Mouse (Mus musculus): ENCODE results near the gene Dbr1. TPM values are rescaled to one million over a fixed set of nuclear protein-coding genes. Genes with fewer than 3 reads are reported as not detected.

The Dbr1 gene
- total and polyA plus RNA-seq, 3 experiments: 51.6 to 53.7 TPM; not detected in 1

DNA sequence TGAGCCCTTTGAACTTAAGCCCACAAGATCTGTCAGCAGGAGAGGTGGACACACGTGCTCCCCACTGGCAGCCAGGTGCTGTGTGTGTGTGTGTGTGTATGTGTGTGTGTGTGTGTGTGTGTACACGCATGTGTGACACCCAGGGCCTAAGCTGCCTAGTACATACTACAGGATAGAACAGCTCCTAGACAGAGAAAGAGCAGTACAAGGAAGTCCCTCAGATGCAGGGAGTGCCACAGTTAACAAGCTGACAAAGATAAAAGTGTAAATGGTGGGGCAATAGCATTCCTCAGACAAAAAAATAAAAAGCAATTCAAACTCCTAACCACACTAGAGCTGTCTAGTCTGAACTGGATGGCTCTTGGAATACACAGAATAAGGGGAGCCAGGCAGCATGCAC is 23.5 kb upstream of the Dbr1 start:
- Histone ChIP-seq H3K27me3 (ENCODE audit: control insufficient read depth in 1 of 2, insufficient read depth in 2 of 2, low read length in 2 of 2) (no peaks in the 10 kb centered on the region), H3K79me2 (ENCODE audit: control insufficient read depth, insufficient read depth, low read length, poor library complexity) (peaks cover 36% of the 10 kb centered on the region), H3K9ac (ENCODE audit: control insufficient read depth, low read depth, low read length, poor library complexity, severe bottlenecking) (no peak overlapping the region), H3K36me3 (ENCODE audit: control insufficient read depth in 1 of 2, insufficient read depth in 2 of 2, low read length in 2 of 2) (peaks cover 0 to 48% of the 10 kb centered on the region in 2 experiments; a peak in 2 of 4 replicates), H3K4me1 (ENCODE audit: control insufficient read depth in 1 of 2, insufficient read depth in 2 of 2, low read length in 2 of 2) (peaks cover 34 to 35% of the 10 kb centered on the region in 2 experiments), H3K4me3 (ENCODE audit: control insufficient read depth in 1 of 2, insufficient read depth in 1 of 2, low read depth in 2 of 2, low read length in 2 of 2) (no peak overlapping the region), H3K27ac (ENCODE audit: control insufficient read depth, low read depth, low read length) (no peak overlapping the region; the same call in 1 of the 2 replicates), H3K9me3 (replicated peaks; ENCODE audit: insufficient read depth, low read length) (no peaks in the 10 kb centered on the region)
- peak; percentile 46 for DNase-seq (ENCODE audit: low read depth, low spot score)
- TF ChIP-seq MAFK (IDR thresholded peaks at IDR 0.05; ENCODE audit: borderline replicate concordance, low read depth, low read length): no peak
- no peak for TF ChIP-seq NRF1 (IDR thresholded peaks at IDR 0.05; ENCODE audit: insufficient read depth, low read depth, low read length, poor library complexity, severe bottlenecking)
- TF ChIP-seq CHD1 (IDR thresholded peaks at IDR 0.05; ENCODE audit: low read depth, low read length): no peak
- TF ChIP-seq POLR2AphosphoS5 (IDR thresholded peaks at IDR 0.05; ENCODE audit: borderline replicate concordance, low read depth, low read length): no peak
- TF ChIP-seq USF2 (IDR thresholded peaks at IDR 0.05; ENCODE audit: borderline replicate concordance in 1 of 2, insufficient read depth in 1 of 2, low read depth in 1 of 2, low read length in 2 of 2): no peak
- TF ChIP-seq MYB (IDR thresholded peaks at IDR 0.05; ENCODE audit: low read depth, low read length): no peak
- no peak for TF ChIP-seq MAZ (IDR thresholded peaks at IDR 0.05; ENCODE audit: low read depth, low read length)
- TF ChIP-seq POLR2AphosphoS2 (IDR thresholded peaks at IDR 0.05; ENCODE audit: low read length): no peak
- TF ChIP-seq CHD2 (IDR thresholded peaks at IDR 0.05; ENCODE audit: low read length): no peak

DNA sequence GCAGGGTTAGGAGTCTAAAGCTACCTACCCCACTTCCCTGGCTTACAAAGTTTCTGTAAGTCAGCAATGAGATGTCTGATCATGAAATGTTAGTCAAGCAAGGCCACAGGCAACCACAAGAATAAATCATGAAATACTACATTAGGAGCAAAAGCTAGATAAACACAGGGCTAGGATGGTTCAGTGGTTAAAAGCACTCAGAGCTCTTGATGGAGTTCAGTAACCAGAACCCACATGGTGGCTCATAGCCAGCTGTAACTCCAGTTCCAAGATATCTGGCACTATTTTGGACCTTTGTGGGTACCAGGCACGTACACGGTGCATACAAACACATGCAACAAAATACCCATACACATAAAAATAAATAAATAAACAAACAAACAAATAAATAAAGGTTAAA is 22.6 kb upstream of the Dbr1 start:
- TF ChIP-seq JUND (IDR thresholded peaks at IDR 0.05; ENCODE audit: low read depth, low read length): no peak
- TF ChIP-seq EP300 (IDR thresholded peaks at IDR 0.05; ENCODE audit: low read depth in 1 of 2, low read length in 2 of 2): peak in 1 of 2 experiments; percentile 22; a peak in 1 of 4 replicates
- peak; percentile 73 for TF ChIP-seq RCOR1 (IDR thresholded peaks at IDR 0.05; ENCODE audit: low read depth, low read length)
- no peak for TF ChIP-seq CHD2 (IDR thresholded peaks at IDR 0.05; ENCODE audit: low read length)
- 0 out of 2 replicates have a peak, but pooled peaks have one; percentile 36 for TF ChIP-seq MXI1 (IDR thresholded peaks at IDR 0.05; ENCODE audit: low read depth, low read length)
- no peak overlapping the region for H3K9ac ChIP-seq (ENCODE audit: control insufficient read depth, low read depth, low read length, poor library complexity, severe bottlenecking)
- no peaks in the 10 kb centered on the region for H3K27me3 ChIP-seq (ENCODE audit: control insufficient read depth in 1 of 2, insufficient read depth in 2 of 2, low read length in 2 of 2)
- no peak overlapping the region for H3K27ac ChIP-seq (ENCODE audit: control insufficient read depth, low read depth, low read length)
- no peaks in the 10 kb centered on the region for H3K9me3 ChIP-seq (replicated peaks; ENCODE audit: insufficient read depth, low read length)
- peak; percentile 57 for DNase-seq (ENCODE audit: low read depth, low spot score)
- peaks cover 0 to 54% of the 10 kb centered on the region in 2 experiments; a peak in 2 of 4 replicates for H3K36me3 ChIP-seq (ENCODE audit: control insufficient read depth in 1 of 2, insufficient read depth in 2 of 2, low read length in 2 of 2)
- H3K4me1 ChIP-seq (ENCODE audit: control insufficient read depth in 1 of 2, insufficient read depth in 2 of 2, low read length in 2 of 2): peaks cover 37 to 38% of the 10 kb centered on the region in 2 experiments
- H3K79me2 ChIP-seq (ENCODE audit: control insufficient read depth, insufficient read depth, low read length, poor library complexity): peaks cover 38% of the 10 kb centered on the region
- no peak overlapping the region for H3K4me3 ChIP-seq (ENCODE audit: control insufficient read depth in 1 of 2, insufficient read depth in 1 of 2, low read depth in 2 of 2, low read length in 2 of 2)

DNA sequence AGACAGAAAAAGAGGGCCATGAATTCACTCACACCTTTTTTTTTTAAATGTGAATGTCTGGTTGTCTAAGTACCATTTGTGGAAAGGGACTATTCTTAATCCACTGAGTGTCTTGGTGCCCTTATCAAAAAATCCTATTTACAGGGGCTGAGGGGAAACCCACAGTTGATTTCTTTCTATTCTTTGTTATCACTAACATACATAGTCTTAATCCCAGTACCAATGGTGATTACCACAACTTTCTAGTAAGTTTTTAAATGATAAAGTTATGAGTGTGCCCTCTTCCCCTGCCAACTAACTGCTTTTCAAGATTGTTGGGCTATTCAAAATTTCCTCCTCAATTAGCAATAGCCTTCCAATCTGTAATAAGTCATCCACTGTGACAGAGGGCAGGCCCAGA is 21.5 kb upstream of the Dbr1 start:
- no peak overlapping the region; the same call in 1 of the 2 replicates for H3K9ac ChIP-seq (ENCODE audit: control insufficient read depth, low read depth, low read length, poor library complexity, severe bottlenecking)
- H3K4me3 ChIP-seq (ENCODE audit: control insufficient read depth in 1 of 2, insufficient read depth in 1 of 2, low read depth in 2 of 2, low read length in 2 of 2): no peak overlapping the region
- TF ChIP-seq BHLHE40 (IDR thresholded peaks at IDR 0.05; ENCODE audit: borderline replicate concordance, low read depth, low read length) (no peak), GATA1 (IDR thresholded peaks at IDR 0.05; ENCODE audit: low read depth, low read length) (peak; percentile 53), TCF12 (IDR thresholded peaks at IDR 0.05; ENCODE audit: low read depth, low read length) (peak; percentile 67; the same call in 1 of the 2 replicates), ZMIZ1 (IDR thresholded peaks at IDR 0.05; ENCODE audit: low read depth, low read length) (no peak), RCOR1 (IDR thresholded peaks at IDR 0.05; ENCODE audit: low read depth, low read length) (0 out of 2 replicates have a peak, but pooled peaks have one; percentile 66), MAFK (IDR thresholded peaks at IDR 0.05; ENCODE audit: borderline replicate concordance, low read depth, low read length) (no peak), EP300 (IDR thresholded peaks at IDR 0.05; ENCODE audit: low read depth in 1 of 2, low read length in 2 of 2) (peak; percentile 25 to 78; a peak in 1 of 4 replicates), ETS1 (IDR thresholded peaks at IDR 0.05; ENCODE audit: low read depth, low read length) (peak; percentile 41; the same call in 1 of the 2 replicates)
- H3K27me3 ChIP-seq (ENCODE audit: control insufficient read depth in 1 of 2, insufficient read depth in 2 of 2, low read length in 2 of 2): no peaks in the 10 kb centered on the region
- H3K36me3 ChIP-seq (ENCODE audit: control insufficient read depth in 1 of 2, insufficient read depth in 2 of 2, low read length in 2 of 2): peaks cover 0 to 63% of the 10 kb centered on the region in 2 experiments; a peak in 2 of 4 replicates
- no peak for DNase-seq (ENCODE audit: low read depth, low spot score)
- peaks cover 38 to 42% of the 10 kb centered on the region in 2 experiments for H3K4me1 ChIP-seq (ENCODE audit: control insufficient read depth in 1 of 2, insufficient read depth in 2 of 2, low read length in 2 of 2)
- peaks cover 35% of the 10 kb centered on the region for H3K79me2 ChIP-seq (ENCODE audit: control insufficient read depth, insufficient read depth, low read length, poor library complexity)
- no peaks in the 10 kb centered on the region for H3K9me3 ChIP-seq (replicated peaks; ENCODE audit: insufficient read depth, low read length)
- peak overlapping the region; percentile 56 for H3K27ac ChIP-seq (ENCODE audit: control insufficient read depth, low read depth, low read length)

Measured in MEL (cell line).